Mouse (Mus musculus) T-helper 2 cell (primary cell): ENCODE measurements around the gene Lpcat2.

Experiments used
- in situ Hi-C: fragments of 300-600 bp; cut with MboI, MseI; formaldehyde crosslinking; loops from one replicate; pipeline ENCODE4 v1.15.1; 2025; ENCODE audit warnings: high pct_unique_total_duplicates

Lpcat2 gene

GRCm38 (mm10) chr8:92906553-92906952, 51.4 kb downstream of the Lpcat2 start:
- in situ Hi-C loops, result loop anchor here (10.0 kb wide), 1 partner anchor 432 kb away; no protein-coding TSS in a partner anchor

- in situ Hi-C loops, result loop anchor here (10.0 kb wide), 1 partner anchor 434 kb away; no protein-coding TSS in a partner anchor
Observed at GRCm38 (mm10) chr8:92908448-92908847, 53.3 kb downstream of the Lpcat2 start.

GRCm38 (mm10) chr8:92911477-92911876, 56.3 kb downstream of the Lpcat2 start:
- in situ Hi-C loops, result no loop called here

GRCm38 (mm10) chr8:92913396-92913795, 58.3 kb downstream of the Lpcat2 start:
- in situ Hi-C loops, result no loop called here

- in situ Hi-C loops, result no loop called here
Observed at GRCm38 (mm10) chr8:92916082-92916481, 60.9 kb downstream of the Lpcat2 start.

- in situ Hi-C loops, result no loop called here
Observed at GRCm38 (mm10) chr8:92921768-92922167, 66.6 kb downstream of the Lpcat2 start.

GRCm38 (mm10) chr8:92928986-92929385, 73.8 kb downstream of the Lpcat2 start:
- in situ Hi-C loops, result no loop called here

GRCm38 (mm10) chr8:92938056-92938455, 82.9 kb downstream of the Lpcat2 start:
- in situ Hi-C loops, result no loop called here

GRCm38 (mm10) chr8:92949071-92949470, 93.9 kb downstream of the Lpcat2 start:
- in situ Hi-C loops, result no loop called here

- in situ Hi-C loops, result no loop called here
Observed at GRCm38 (mm10) chr8:92950639-92951371, 95.7 kb downstream of the Lpcat2 start.

GRCm38 (mm10) chr8:92954044-92954443, 98.9 kb downstream of the Lpcat2 start:
- in situ Hi-C loops, result no loop called here

GRCm38 (mm10) chr8:92959779-92960178, 104.6 kb downstream of the Lpcat2 start, which contains the start of gene Slc6a2:
Gene Slc6a2, plus strand, starts transcription at chr8:92960079.
- in situ Hi-C loops, result no loop called here

- in situ Hi-C loops, result no loop called here
Observed at GRCm38 (mm10) chr8:92960451-92960911, 105.3 kb downstream of the Lpcat2 start.

- in situ Hi-C loops, result no loop called here
Observed at GRCm38 (mm10) chr8:92961088-92961487, 105.9 kb downstream of the Lpcat2 start.

- in situ Hi-C loops, result no loop called here
Observed at GRCm38 (mm10) chr8:92964556-92964955, 109.4 kb downstream of the Lpcat2 start.
